Mouse (Mus musculus): ENCODE results near the gene Rbfox1. TPM values are rescaled to one million over a fixed set of nuclear protein-coding genes. Genes with fewer than 3 reads are reported as not detected.

The Rbfox1 gene
- polyA plus RNA-seq, 1 experiment, result 1.4 TPM

DNA sequence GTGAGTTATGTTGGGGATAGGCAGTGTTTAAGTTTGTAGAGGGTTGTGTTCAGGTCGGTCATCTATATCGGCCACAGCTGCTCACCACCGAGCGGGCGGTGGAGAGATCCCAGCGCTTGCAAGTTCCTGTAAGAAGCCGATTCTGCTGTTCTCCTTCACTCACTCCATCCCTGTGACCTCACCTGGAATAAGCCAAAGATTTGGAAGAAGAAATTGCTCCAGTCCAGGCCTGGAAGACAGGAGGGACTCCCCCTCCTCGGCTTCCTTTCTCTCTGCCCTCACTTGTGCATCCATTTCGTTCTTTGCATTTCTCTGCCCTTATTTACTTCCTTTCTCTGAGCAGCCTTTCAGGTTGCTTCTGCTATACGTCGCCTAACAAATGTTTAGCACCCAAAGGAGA is 465.1 kb downstream of the Rbfox1 start:
- Histone ChIP-seq H3K4me3 (ENCODE audit: insufficient read depth, low read length) (no peak overlapping the region), H3K4me1 (ENCODE audit: control insufficient read depth, insufficient read depth, low read length) (no peaks in the 10 kb centered on the region), H3K27ac (ENCODE audit: insufficient read depth, low read length) (no peak overlapping the region)
- TF ChIP-seq POLR2A (IDR thresholded peaks at IDR 0.05; ENCODE audit: low read depth, low read length), result no peak
- TF ChIP-seq CTCF (IDR thresholded peaks at IDR 0.05; ENCODE audit: borderline replicate concordance, insufficient read depth, low read length), result no peak

GRCm38 (mm10) chr16:6353191-6353590 is 468.0 kb downstream of the Rbfox1 start:
- Histone ChIP-seq H3K4me1 (ENCODE audit: control insufficient read depth, insufficient read depth, low read length) (no peaks in the 10 kb centered on the region), H3K4me3 (ENCODE audit: insufficient read depth, low read length) (no peak overlapping the region), H3K27ac (ENCODE audit: insufficient read depth, low read length) (no peak overlapping the region)
- TF ChIP-seq CTCF (IDR thresholded peaks at IDR 0.05; ENCODE audit: borderline replicate concordance, insufficient read depth, low read length) (no peak), POLR2A (IDR thresholded peaks at IDR 0.05; ENCODE audit: low read depth, low read length) (no peak)

GRCm38 (mm10) chr16:6356931-6357330 is 471.8 kb downstream of the Rbfox1 start:
- H3K4me3 ChIP-seq (ENCODE audit: insufficient read depth, low read length), result no peak overlapping the region
- TF ChIP-seq CTCF (IDR thresholded peaks at IDR 0.05; ENCODE audit: borderline replicate concordance, insufficient read depth, low read length) (no peak), POLR2A (IDR thresholded peaks at IDR 0.05; ENCODE audit: low read depth, low read length) (no peak)
- H3K4me1 ChIP-seq (ENCODE audit: control insufficient read depth, insufficient read depth, low read length), result no peaks in the 10 kb centered on the region
- H3K27ac ChIP-seq (ENCODE audit: insufficient read depth, low read length), result no peak overlapping the region

DNA sequence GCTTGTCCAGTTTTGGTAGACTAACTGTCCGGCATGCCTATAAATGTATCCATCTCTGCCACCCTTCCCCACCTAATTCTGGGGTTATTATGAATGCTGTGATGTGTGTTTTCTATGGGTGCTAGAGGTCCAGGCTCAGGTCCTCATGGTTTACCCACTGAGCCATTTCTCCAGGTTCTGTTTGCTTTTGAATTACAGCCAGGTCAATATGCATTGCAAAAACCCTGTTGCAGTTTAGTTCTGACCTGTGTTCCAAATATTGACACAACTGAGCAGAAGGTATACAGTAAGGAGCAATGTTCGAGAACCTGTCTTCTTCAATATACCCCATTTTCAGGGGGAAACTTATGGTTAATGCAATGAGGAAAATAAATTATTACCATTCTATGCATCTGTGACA is 480.6 kb downstream of the Rbfox1 start:
- TF ChIP-seq CTCF (IDR thresholded peaks at IDR 0.05; ENCODE audit: borderline replicate concordance, insufficient read depth, low read length) (no peak), POLR2A (IDR thresholded peaks at IDR 0.05; ENCODE audit: low read depth, low read length) (no peak)
- Histone ChIP-seq H3K4me3 (ENCODE audit: insufficient read depth, low read length) (no peak overlapping the region), H3K27ac (ENCODE audit: insufficient read depth, low read length) (no peak overlapping the region), H3K4me1 (ENCODE audit: control insufficient read depth, insufficient read depth, low read length) (no peaks in the 10 kb centered on the region)

GRCm38 (mm10) chr16:6366649-6367048 is 481.5 kb downstream of the Rbfox1 start:
- no peak for TF ChIP-seq POLR2A (IDR thresholded peaks at IDR 0.05; ENCODE audit: low read depth, low read length)
- no peak for TF ChIP-seq CTCF (IDR thresholded peaks at IDR 0.05; ENCODE audit: borderline replicate concordance, insufficient read depth, low read length)
- Histone ChIP-seq H3K4me3 (ENCODE audit: insufficient read depth, low read length) (no peak overlapping the region), H3K4me1 (ENCODE audit: control insufficient read depth, insufficient read depth, low read length) (no peaks in the 10 kb centered on the region), H3K27ac (ENCODE audit: insufficient read depth, low read length) (no peak overlapping the region)

GRCm38 (mm10) chr16:6380924-6381323 is 495.8 kb downstream of the Rbfox1 start:
- no peak for TF ChIP-seq POLR2A (IDR thresholded peaks at IDR 0.05; ENCODE audit: low read depth, low read length)
- TF ChIP-seq CTCF (IDR thresholded peaks at IDR 0.05; ENCODE audit: borderline replicate concordance, insufficient read depth, low read length), result no peak
- no peaks in the 10 kb centered on the region for H3K4me1 ChIP-seq (ENCODE audit: control insufficient read depth, insufficient read depth, low read length)
- H3K27ac ChIP-seq (ENCODE audit: insufficient read depth, low read length), result no peak overlapping the region
- H3K4me3 ChIP-seq (ENCODE audit: insufficient read depth, low read length), result no peak overlapping the region

GRCm38 (mm10) chr16:6381572-6381971 is 496.4 kb downstream of the Rbfox1 start:
- H3K27ac ChIP-seq (ENCODE audit: insufficient read depth, low read length), result no peak overlapping the region
- no peaks in the 10 kb centered on the region for H3K4me1 ChIP-seq (ENCODE audit: control insufficient read depth, insufficient read depth, low read length)
- TF ChIP-seq POLR2A (IDR thresholded peaks at IDR 0.05; ENCODE audit: low read depth, low read length) (no peak), CTCF (IDR thresholded peaks at IDR 0.05; ENCODE audit: borderline replicate concordance, insufficient read depth, low read length) (no peak)
- no peak overlapping the region for H3K4me3 ChIP-seq (ENCODE audit: insufficient read depth, low read length)

- TF ChIP-seq POLR2A (IDR thresholded peaks at IDR 0.05; ENCODE audit: low read depth, low read length) (no peak), CTCF (IDR thresholded peaks at IDR 0.05; ENCODE audit: borderline replicate concordance, insufficient read depth, low read length) (no peak)
- H3K4me1 ChIP-seq (ENCODE audit: control insufficient read depth, insufficient read depth, low read length), result no peaks in the 10 kb centered on the region
- no peak overlapping the region for H3K4me3 ChIP-seq (ENCODE audit: insufficient read depth, low read length)
- no peak overlapping the region for H3K27ac ChIP-seq (ENCODE audit: insufficient read depth, low read length)
Measured at GRCm38 (mm10) chr16:6382712-6383111, 497.6 kb downstream of the Rbfox1 start.

- Histone ChIP-seq H3K27ac (ENCODE audit: insufficient read depth, low read length) (no peak overlapping the region), H3K4me3 (ENCODE audit: insufficient read depth, low read length) (no peak overlapping the region)
Measured at GRCm38 (mm10) chr16:6390278-6390930, 505.2 kb downstream of the Rbfox1 start.

GRCm38 (mm10) chr16:6396676-6397409 is 511.7 kb downstream of the Rbfox1 start:
- Histone ChIP-seq H3K4me3 (ENCODE audit: insufficient read depth, low read length) (no peak overlapping the region), H3K27ac (ENCODE audit: insufficient read depth, low read length) (no peak overlapping the region), H3K4me1 (ENCODE audit: control insufficient read depth, insufficient read depth, low read length) (no peaks in the 10 kb centered on the region)
- no peak for TF ChIP-seq CTCF (IDR thresholded peaks at IDR 0.05; ENCODE audit: borderline replicate concordance, insufficient read depth, low read length)
- no peak for TF ChIP-seq POLR2A (IDR thresholded peaks at IDR 0.05; ENCODE audit: low read depth, low read length)

More at GRCm38 (mm10) chr16:6390278-6390930, 505.2 kb downstream of the Rbfox1 start:
- no peaks in the 10 kb centered on the region for H3K4me1 ChIP-seq (ENCODE audit: control insufficient read depth, insufficient read depth, low read length)
- no peak for TF ChIP-seq CTCF (IDR thresholded peaks at IDR 0.05; ENCODE audit: borderline replicate concordance, insufficient read depth, low read length)
- TF ChIP-seq POLR2A (IDR thresholded peaks at IDR 0.05; ENCODE audit: low read depth, low read length), result no peak
